Mouse (Mus musculus) heart, adult 2 months (tissue): ENCODE data around the gene Gm45234. TPM values are rescaled to one million over a fixed set of nuclear protein-coding genes. Genes with fewer than 3 reads are reported as not detected.

Experiments used
- DNase-seq, 2 experiments: peaks; one replicate each; pipeline ENCODE4 v3.0.0; 2021
- H3K27ac ChIP-seq: fragments of 200-600 bp; 2 replicates; pipeline ENCODE4 v1.8.1; 2022
- H3K27me3 ChIP-seq: fragments of 200-500 bp; 2 replicates; pipeline ENCODE4 v1.6.1; 2012; ENCODE audit warnings: mild to moderate bottlenecking, low read length, inconsistent platforms, mixed read lengths; ENCODE audit not compliant: control insufficient read depth, insufficient read depth
- H3K36me3 ChIP-seq: fragments of 200-500 bp; 2 replicates; pipeline ENCODE4 v1.6.1; 2012; ENCODE audit warnings: low read length, inconsistent platforms; ENCODE audit not compliant: control insufficient read depth, insufficient read depth
- H3K4me1 ChIP-seq: fragments of 200-500 bp; 2 replicates; pipeline ENCODE4 v1.6.1; 2011; ENCODE audit warnings: low read length; ENCODE audit not compliant: control insufficient read depth, insufficient read depth
- H3K4me3 ChIP-seq: fragments of 200-600 bp; 2 replicates; pipeline ENCODE4 v1.8.1; 2022
- H3K79me2 ChIP-seq: fragments of 200-500 bp; replicated peaks from 2 replicates; pipeline ENCODE4 v1.6.1; 2012; ENCODE audit warnings: mild to moderate bottlenecking, inconsistent platforms, low read length, moderate library complexity, mixed read lengths; ENCODE audit not compliant: control insufficient read depth, insufficient read depth
- H3K9ac ChIP-seq: fragments of 200-500 bp; 2 replicates; pipeline ENCODE4 v1.6.1; 2012; ENCODE audit warnings: low read depth, mild to moderate bottlenecking, control low read depth, inconsistent platforms, low read length, mixed read lengths
- CTCF ChIP-seq: fragments of 200-600 bp; IDR thresholded peaks from 2 replicates; pipeline ENCODE4 v1.8.1; 2022; ENCODE audit warnings: antibody characterized with exemption, mild to moderate bottlenecking, moderate library complexity
- EP300 ChIP-seq: fragments of 200-500 bp; IDR thresholded peaks from 2 replicates; pipeline ENCODE4 v1.6.1; 2011; ENCODE audit warnings: low read depth, low read length, control low read depth; ENCODE audit not compliant: insufficient read depth
- POLR2A ChIP-seq: fragments of 200-500 bp; IDR thresholded peaks from 2 replicates; pipeline ENCODE4 v1.6.1; 2011; ENCODE audit warnings: mild to moderate bottlenecking, low read depth, low read length, control low read depth; ENCODE audit not compliant: insufficient read depth
- WGBS: fragments of 180-500 bp; shearing (Covaris S2); methylation state at CpG from one replicate; pipeline ENCODE4 v1.1.7; 2018; 5-methylcytosine and 5-hydroxymethylcytosine counted together
- intact Hi-C: fragments of 180-260 bp; cut with DNase I; formaldehyde crosslinking; loops from one replicate; pipeline ENCODE4 v1.15.1; 2025
- polyA plus RNA-seq: library from polyadenylated mRNA; depleted of rRNA; stranded (reverse); fragments of >200 nt; gene quantifications from 2 replicates; pipeline ENCODE4 v1.2.3, GENCODE M21; 2012
- total RNA-seq, 2 experiments: library from RNA; stranded (reverse); gene quantifications; 2 replicates each; pipeline ENCODE4 v1.2.3; 2021

The Gm45234 gene
- total and polyA plus RNA-seq, 3 experiments = 1.9 TPM; not detected in 2

DNA sequence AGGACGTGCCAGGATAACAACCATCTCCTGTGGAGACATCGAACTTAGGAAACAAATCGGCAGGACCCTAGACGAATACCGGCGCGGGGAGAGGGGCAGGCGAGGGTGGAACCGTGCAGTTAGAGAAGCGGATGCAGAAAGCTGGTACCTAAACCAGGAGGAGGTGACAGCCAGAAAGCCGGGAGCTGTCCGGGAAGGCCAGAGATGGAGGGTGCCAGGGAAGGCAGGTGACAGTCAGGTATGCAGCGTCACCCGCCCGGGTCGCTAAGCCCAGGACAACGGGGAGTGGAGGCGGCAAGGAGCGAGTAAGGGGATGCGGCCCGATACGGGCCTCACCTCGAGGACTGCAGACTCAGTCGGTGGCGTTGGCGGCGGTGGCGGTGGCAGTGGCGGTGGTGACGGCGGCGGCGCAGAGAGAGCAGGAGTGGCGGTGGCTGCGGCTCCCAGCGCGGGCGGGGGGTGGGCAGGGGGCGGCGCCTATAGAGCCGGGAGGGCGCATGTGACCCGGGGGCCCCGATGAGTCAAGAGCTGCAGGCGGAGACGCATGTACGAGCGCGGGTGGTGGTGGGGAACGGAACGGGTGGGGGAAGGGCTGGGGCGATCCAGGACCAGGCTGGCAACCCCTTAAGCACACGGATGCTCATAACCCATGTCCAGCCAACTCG is 13.4 kb upstream of the Gm45234 start, which contains the start of gene Eno2:
Gene Eno2 (minus strand): TSS at position 573 of the 665 bp plus-strand sequence.
- Histone ChIP-seq H3K4me3 (peak within 1 kb of the TSS; percentile 51), H3K79me2 (no peaks in the 10 kb centered on the region), H3K27me3 (peaks cover 3% of the 10 kb centered on the region; the same call in 1 of the 2 replicates), H3K27ac (peak within 1 kb of the TSS; percentile 33; the same call in 1 of the 2 replicates), H3K9ac (peak within 1 kb of the TSS; percentile 74), H3K4me1 (no peaks in the 10 kb centered on the region), H3K36me3 (no peaks in the 10 kb centered on the region)
- peak; percentile 47 to 51 for DNase-seq
- TF ChIP-seq CTCF = no peak
- no peak for TF ChIP-seq EP300
- no peak for TF ChIP-seq POLR2A
- intact Hi-C loops = no loop called here
- 1% methylated on average over 52 of the region's 54 CpGs for WGBS

DNA sequence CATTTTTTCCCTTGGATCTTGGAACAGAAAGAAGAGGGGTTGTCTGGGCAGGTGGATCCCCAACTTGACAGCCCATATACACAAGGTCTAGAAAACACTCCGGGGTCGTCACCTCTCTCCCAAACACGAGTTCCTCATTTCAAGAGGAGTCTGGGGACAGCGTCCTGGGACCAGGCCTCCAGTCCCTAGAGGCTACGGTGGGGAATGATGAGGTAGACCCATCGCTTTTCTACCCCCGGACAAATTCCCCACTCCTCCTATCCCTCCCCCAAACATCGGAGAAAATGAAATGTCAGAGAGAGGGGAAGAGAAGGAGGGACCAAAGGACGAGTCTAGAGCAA is 12.9 kb upstream of the Gm45234 start:
- TF ChIP-seq CTCF (no peak), EP300 (no peak), POLR2A (no peak)
- H3K9ac ChIP-seq = no peak overlapping the region
- H3K4me1 ChIP-seq = no peaks in the 10 kb centered on the region
- H3K27me3 ChIP-seq = peaks cover 3% of the 10 kb centered on the region; the same call in 1 of the 2 replicates
- H3K36me3 ChIP-seq = no peaks in the 10 kb centered on the region
- WGBS = 20% methylated on average over 9 of the region's 9 CpGs
- intact Hi-C loops = no loop called here
- H3K79me2 ChIP-seq = no peaks in the 10 kb centered on the region
- no peak for DNase-seq
- no peak overlapping the region for H3K27ac ChIP-seq
- H3K4me3 ChIP-seq = peak overlapping the region; percentile 51

DNA sequence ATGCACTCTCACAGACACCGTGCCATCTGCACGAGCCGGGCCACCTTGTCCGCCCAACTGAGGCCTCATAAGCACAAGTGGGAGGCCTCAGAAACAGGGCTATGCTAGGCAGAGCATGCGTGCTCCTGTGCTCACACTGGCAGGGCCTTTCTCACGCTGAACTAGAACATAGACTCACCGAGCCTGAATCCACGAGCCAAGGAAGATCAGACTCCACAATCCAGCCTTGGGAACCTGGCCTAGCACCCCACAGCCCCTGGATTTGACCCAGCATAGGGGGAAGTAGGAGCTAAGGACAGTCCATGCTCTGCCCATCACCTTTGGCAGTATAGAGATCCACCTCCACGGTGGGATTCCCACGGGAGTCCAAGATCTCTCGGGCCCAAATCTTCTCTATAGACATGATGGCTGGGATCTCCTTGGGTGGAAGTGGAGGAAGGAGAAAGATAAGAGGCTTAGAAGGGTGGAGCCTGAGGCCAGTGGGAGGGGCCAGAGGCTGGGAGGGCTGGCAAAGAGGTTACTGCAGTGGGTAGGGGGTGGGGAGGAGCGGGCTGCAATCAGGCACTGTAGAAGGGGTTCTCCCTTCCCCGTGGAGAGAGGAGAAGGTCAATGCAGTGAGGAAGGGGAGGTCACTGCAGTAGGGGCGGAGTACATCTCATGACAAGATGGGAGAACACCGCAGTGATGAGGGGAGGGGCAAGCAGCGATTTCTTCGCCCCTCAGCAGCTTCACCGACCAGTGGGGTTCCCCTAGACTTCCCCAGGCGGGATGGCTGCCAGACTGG is 12.3 kb upstream of the Gm45234 start:
- H3K9ac ChIP-seq = no peak overlapping the region
- H3K27ac ChIP-seq = no peak overlapping the region
- no peaks in the 10 kb centered on the region for H3K36me3 ChIP-seq
- peak overlapping the region; percentile 51 for H3K4me3 ChIP-seq
- peaks cover 3% of the 10 kb centered on the region; the same call in 1 of the 2 replicates for H3K27me3 ChIP-seq
- H3K4me1 ChIP-seq = no peaks in the 10 kb centered on the region
- intact Hi-C loops = no loop called here
- H3K79me2 ChIP-seq = no peaks in the 10 kb centered on the region
- DNase-seq = peak in 1 of 2 experiments; percentile 23
- TF ChIP-seq CTCF (no peak), EP300 (no peak), POLR2A (no peak)
- 52% methylated on average over 19 of the region's 19 CpGs for WGBS

DNA sequence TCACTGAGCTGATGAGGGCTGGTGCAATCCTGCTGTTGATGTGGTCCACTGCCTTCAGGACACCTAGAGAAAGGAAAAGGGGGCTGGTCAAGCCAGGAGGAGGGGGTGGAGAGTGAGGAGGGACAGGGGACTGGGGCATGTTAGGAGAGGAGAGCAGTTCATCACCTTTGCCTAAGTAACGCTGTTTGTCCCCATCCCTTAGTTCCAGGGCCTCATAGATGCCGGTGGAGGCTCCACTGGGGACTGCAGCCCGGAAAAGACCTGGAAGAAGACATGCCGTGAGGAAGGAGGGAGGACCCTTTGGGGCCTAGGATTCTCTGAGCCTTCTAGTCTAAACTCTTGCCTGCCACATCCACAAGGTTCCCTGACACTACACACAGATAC is 11.7 kb upstream of the Gm45234 start:
- H3K27me3 ChIP-seq = peaks cover 3% of the 10 kb centered on the region; the same call in 1 of the 2 replicates
- H3K36me3 ChIP-seq = no peaks in the 10 kb centered on the region
- no peaks in the 10 kb centered on the region for H3K79me2 ChIP-seq
- H3K4me1 ChIP-seq = no peaks in the 10 kb centered on the region
- DNase-seq = no peak
- intact Hi-C loops = no loop called here
- H3K27ac ChIP-seq = no peak overlapping the region
- TF ChIP-seq EP300 (no peak), POLR2A (no peak), CTCF (no peak)
- H3K4me3 ChIP-seq = no peak overlapping the region
- no peak overlapping the region for H3K9ac ChIP-seq
- WGBS = 64% methylated on average over 4 of the region's 4 CpGs

DNA sequence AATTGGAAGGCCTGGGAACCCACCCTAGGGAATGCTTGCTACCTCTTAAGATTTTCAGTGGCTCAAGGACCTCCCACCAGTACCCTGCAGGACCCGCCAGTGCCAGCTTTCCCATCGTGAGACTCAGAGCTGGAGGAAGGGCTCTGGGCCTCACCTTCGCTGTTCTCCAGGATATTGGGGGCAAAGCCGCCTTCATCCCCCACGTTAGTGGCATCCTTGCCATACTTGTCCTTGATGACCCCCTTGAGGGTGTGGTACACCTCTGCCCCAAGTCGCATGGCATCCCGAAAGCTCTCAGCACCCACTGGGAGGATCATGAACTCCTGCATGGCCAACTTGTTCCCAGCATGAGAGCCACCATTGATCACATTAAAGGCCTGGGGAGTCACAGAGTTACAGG is 10.1 kb upstream of the Gm45234 start:
- intact Hi-C loops = no loop called here
- Histone ChIP-seq H3K27me3 (peaks cover 3% of the 10 kb centered on the region; the same call in 1 of the 2 replicates), H3K79me2 (no peaks in the 10 kb centered on the region), H3K27ac (no peak overlapping the region), H3K4me3 (no peak overlapping the region), H3K9ac (no peak overlapping the region), H3K4me1 (no peaks in the 10 kb centered on the region), H3K36me3 (no peaks in the 10 kb centered on the region)
- DNase-seq = no peak
- TF ChIP-seq EP300 = no peak
- TF ChIP-seq POLR2A = no peak
- TF ChIP-seq CTCF = no peak
- WGBS = 79% methylated on average over 7 of the region's 7 CpGs
